Mouse (Mus musculus) c-Kit-negative CD71-positive TER-119-positive erythroid progenitor cells, embryonic 14.5 days (primary cell): ENCODE results near the gene Qrich2.
"Not testable (repeated sequence)": the region's sequence is repeated elsewhere in the genome, so short reads cannot be mapped to it uniquely, and the experiment has no call there.

Source experiments
- DNase-seq: peaks from one replicate; pipeline ENCODE4 v3.0.0-alpha.2; 2013; ENCODE audit warnings: low read depth, low spot score

The Qrich2 gene

GRCm38 (mm10) chr11:116412028-116412827 lies 53.8 kb downstream of the Qrich2 start:
- no peak for DNase-seq

- DNase-seq = no peak
These were observed 54.5 kb downstream of the Qrich2 start for GRCm38 (mm10) chr11:116411582-116411981.

GRCm38 (mm10) chr11:116410415-116410814 lies 55.6 kb downstream of the Qrich2 start:
- DNase-seq = not testable (repeated sequence)

GRCm38 (mm10) chr11:116409008-116409407 lies 57.0 kb downstream of the Qrich2 start:
- DNase-seq = no peak

- DNase-seq = no peak
These were observed 59.8 kb downstream of the Qrich2 start for GRCm38 (mm10) chr11:116406231-116406728.

GRCm38 (mm10) chr11:116405601-116406000 lies 60.4 kb downstream of the Qrich2 start:
- DNase-seq = no peak

GRCm38 (mm10) chr11:116400560-116400959 lies 65.5 kb downstream of the Qrich2 start:
- DNase-seq = no peak

GRCm38 (mm10) chr11:116398348-116398677 lies 67.7 kb downstream of the Qrich2 start:
- DNase-seq = no peak

GRCm38 (mm10) chr11:116397517-116398347 lies 68.3 kb downstream of the Qrich2 start:
- no peak for DNase-seq

- no peak for DNase-seq
These were observed 69.1 kb downstream of the Qrich2 start for GRCm38 (mm10) chr11:116396934-116397330.

- no peak for DNase-seq
These were observed 69.6 kb downstream of the Qrich2 start for GRCm38 (mm10) chr11:116396276-116396933.

- DNase-seq = no peak
These were observed 71.3 kb downstream of the Qrich2 start for GRCm38 (mm10) chr11:116394769-116395168.
